Mouse (Mus musculus) cerebellum, adult 8-10 months (tissue): ENCODE measurements around the gene Olfr181.

Experiments used
- DNase-seq: peaks from one replicate; pipeline ENCODE4 v3.0.0; 2022

Gene Olfr181

DNA sequence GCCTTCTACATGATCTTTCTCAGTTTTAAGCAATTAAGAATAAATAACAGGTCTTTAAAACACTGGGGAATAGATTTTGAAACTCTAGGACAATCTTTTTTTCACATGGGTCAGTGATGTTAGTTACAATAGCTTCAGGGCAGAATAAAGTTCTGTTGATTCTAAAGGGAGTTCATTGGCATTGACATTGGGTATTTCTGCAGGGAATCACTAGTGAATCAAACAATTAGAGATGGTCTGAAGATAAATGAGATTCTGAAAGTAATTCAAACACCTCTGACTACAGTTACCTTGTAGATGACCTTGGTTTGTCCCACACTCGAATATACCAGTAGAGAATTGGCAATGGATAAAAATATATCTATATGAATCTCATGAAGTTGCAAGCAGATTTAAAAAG, at the start of gene Olfr181:
Gene Olfr181, minus strand, starts transcription at position 101 of the 400 bp plus-strand sequence.
- DNase-seq = no peak

DNA sequence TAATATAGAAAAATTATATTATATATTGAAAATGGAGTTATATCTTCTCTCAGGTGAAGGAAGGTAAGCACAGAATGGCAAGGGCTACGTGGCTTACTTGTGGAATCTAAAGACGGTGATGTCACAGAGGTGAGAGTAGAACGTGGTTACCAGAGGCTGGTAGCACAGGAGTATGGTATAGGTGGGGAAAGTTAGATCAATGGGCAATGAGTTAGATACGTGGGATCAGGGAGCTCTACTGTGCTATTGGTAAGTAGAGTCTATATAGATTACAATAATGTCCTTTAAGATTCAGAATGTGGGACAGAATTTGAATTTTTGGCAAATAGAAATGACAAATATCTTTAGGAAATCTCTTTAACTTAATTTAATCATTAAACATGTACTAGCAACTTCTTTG, 737 bp upstream of the Olfr181 start, which contains the start of gene Olfr180:
Gene Olfr180, minus strand, starts transcription at position 101 of the 400 bp plus-strand sequence.
- DNase-seq = no peak

DNA sequence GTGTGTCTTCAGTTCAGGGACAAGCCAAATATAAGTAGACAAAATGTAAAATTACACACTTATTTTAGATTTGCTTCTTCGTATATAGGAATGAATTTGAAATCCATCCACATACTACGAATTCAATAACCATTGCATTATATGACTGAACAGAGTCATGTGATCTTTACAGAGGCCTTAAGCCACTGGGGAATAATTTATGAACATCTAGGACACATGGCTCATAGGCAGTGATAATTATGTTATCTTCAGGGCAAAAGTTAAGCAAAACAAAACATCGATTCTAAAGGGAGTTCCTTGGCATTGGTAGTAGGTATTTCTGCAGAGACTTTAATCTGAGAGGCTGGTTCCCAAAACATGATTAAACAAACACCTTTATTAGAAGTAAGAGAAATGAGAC, 36.6 kb downstream of the Olfr181 start, which contains the start of gene Olfr178:
Gene Olfr178, minus strand, starts transcription at position 101 of the 400 bp plus-strand sequence.
- no peak for DNase-seq

GRCm38 (mm10) chr16:58884416-58884815, 44.1 kb downstream of the Olfr181 start:
- no peak for DNase-seq
